Mouse (Mus musculus) E14TG2a.4 (cell line): Measurements from ENCODE around the gene Pnmal2.

ENCODE experiments used
- CTCF ChIP-seq: conservative IDR thresholded peaks from 2 replicates; pipeline ENCODE4 v1.5.1; 2014; ENCODE audit warnings: low read length
- NANOG ChIP-seq: IDR thresholded peaks from 2 replicates; pipeline ENCODE4 v1.6.1; 2014; ENCODE audit warnings: borderline replicate concordance, low read length, mixed read lengths
- POU5F1 ChIP-seq: IDR thresholded peaks from 2 replicates; pipeline ENCODE4 v1.6.1; 2014; ENCODE audit warnings: low read length, borderline replicate concordance

GRCm38 (mm10) chr7:16917447-16917846 lies 27.0 kb upstream of the Pnmal2 start:
- TF ChIP-seq CTCF (no peak), POU5F1 (no peak), NANOG (no peak)
